Mouse (Mus musculus) liver, postnatal 0 days (tissue): ENCODE measurements around the gene Laptm4a. TPM values are rescaled to one million over a fixed set of nuclear protein-coding genes. Genes with fewer than 3 reads are reported as not detected.

Experiments used
- ATAC-seq: fragments of 200-750 bp; cut with Nextera tagmentation; 2 replicates; pipeline ENCODE4 v1.8.0; 2017; ENCODE audit warnings: mild to moderate bottlenecking, moderate library complexity
- DNase-seq: peaks from one replicate; pipeline ENCODE4 v3.0.0-alpha.2; 2016
- H3K27ac ChIP-seq: fragments of 300-500 bp; sonication (generic); 2 replicates; pipeline ENCODE4 v1.5.1; 2014; ENCODE audit warnings: antibody characterized with exemption, moderate library complexity, mild to moderate bottlenecking, low read depth
- H3K27me3 ChIP-seq: fragments of 300-500 bp; sonication (generic); 2 replicates; pipeline ENCODE4 v1.6.1; 2014; ENCODE audit warnings: low read length, control low read depth, mixed read lengths; ENCODE audit not compliant: insufficient read depth
- H3K36me3 ChIP-seq: fragments of 300-500 bp; sonication (generic); replicated peaks from 2 replicates; pipeline ENCODE4 v1.6.1; 2014; ENCODE audit warnings: mild to moderate bottlenecking, control low read depth, low read length, moderate library complexity, mixed read lengths; ENCODE audit not compliant: insufficient read depth
- H3K4me1 ChIP-seq: fragments of 300-500 bp; sonication (generic); 2 replicates; pipeline ENCODE4 v1.6.1; 2014; ENCODE audit warnings: antibody characterized with exemption, mild to moderate bottlenecking, control low read depth; ENCODE audit not compliant: insufficient read depth
- H3K4me2 ChIP-seq: fragments of 300-500 bp; sonication (generic); 2 replicates; pipeline ENCODE4 v1.6.1; 2014; ENCODE audit warnings: low read depth, mild to moderate bottlenecking, low read length, moderate library complexity, mixed read lengths
- H3K4me3 ChIP-seq: fragments of 300-500 bp; sonication (generic); 2 replicates; pipeline ENCODE4 v1.5.1; 2014; ENCODE audit warnings: low read depth, low read length
- H3K9ac ChIP-seq: fragments of 300-500 bp; sonication (generic); replicated peaks from 2 replicates; pipeline ENCODE4 v1.6.1; 2014; ENCODE audit warnings: mild to moderate bottlenecking, moderate library complexity
- H3K9me3 ChIP-seq: fragments of 300-500 bp; sonication (generic); 2 replicates; pipeline ENCODE4 v1.6.1; 2016; ENCODE audit warnings: mild to moderate bottlenecking, control low read depth, low read length, mixed read lengths
- CTCF ChIP-seq: sonication (generic); IDR thresholded peaks from 2 replicates; pipeline ENCODE4 v1.5.1; 2016; ENCODE audit warnings: antibody characterized with exemption, low read depth
- EP300 ChIP-seq: IDR thresholded peaks from 2 replicates; pipeline ENCODE4 v1.6.1; 2016; ENCODE audit warnings: antibody characterized with exemption, low read depth, mild to moderate bottlenecking
- WGBS: fragments of 180-500 bp; shearing (Covaris S2); extraction: QIAGEN DNeasy Blood & Tissue Kit; methylation state at CpG from one replicate; pipeline ENCODE4 v1.1.7; 2014; ENCODE audit not compliant: insufficient replicate concordance; 5-methylcytosine and 5-hydroxymethylcytosine counted together
- polyA plus RNA-seq: library from polyadenylated mRNA; unstranded; fragments of >200 nt; fragmentation: Nextera tagmentation; extraction: Ambion mirVana; gene quantifications from 2 replicates; pipeline ENCODE4 v1.2.1, GENCODE M21; 2015

Laptm4a gene
- polyA plus RNA-seq, 1 experiment from 2014 or later, result 128 TPM

DNA sequence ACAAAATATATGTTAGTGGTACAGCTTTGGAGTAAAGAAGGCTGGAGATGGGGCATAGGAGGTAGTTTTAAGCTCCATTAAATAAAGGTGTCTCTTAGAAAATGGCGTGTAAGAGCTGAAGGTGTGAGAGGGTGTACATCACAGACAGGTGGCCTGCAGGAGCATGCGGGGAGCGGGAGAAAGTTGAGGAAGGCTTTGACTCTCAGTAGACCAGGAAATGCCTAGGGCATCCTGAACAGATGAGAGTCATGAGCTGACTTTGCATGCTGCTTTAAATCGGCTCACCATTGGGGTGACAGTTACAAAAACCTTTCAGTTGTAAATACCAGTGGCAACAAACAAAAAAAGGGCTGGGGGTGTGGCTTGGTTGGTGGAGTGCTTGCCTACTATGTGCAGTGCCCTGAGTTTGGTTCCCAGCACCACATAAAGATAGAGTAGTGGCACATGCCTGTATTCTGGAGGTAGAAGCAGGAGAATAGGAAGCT, 19.7 kb downstream of the Laptm4a start:
- Histone ChIP-seq H3K4me3 (no peak overlapping the region), H3K9ac (no peak overlapping the region), H3K4me1 (no peaks in the 10 kb centered on the region; the same call in 1 of the 2 replicates), H3K9me3 (no peaks in the 10 kb centered on the region), H3K4me2 (no peak overlapping the region), H3K27ac (0 out of 2 replicates have a peak overlapping the region, but pooled peaks have one; percentile 39), H3K36me3 (peaks cover 33% of the 10 kb centered on the region), H3K27me3 (no peaks in the 10 kb centered on the region)
- WGBS, result 64% methylated on average over 4 of the region's 4 CpGs
- no peak for DNase-seq
- TF ChIP-seq EP300 (no peak), CTCF (no peak)
- ATAC-seq, result no peak

DNA sequence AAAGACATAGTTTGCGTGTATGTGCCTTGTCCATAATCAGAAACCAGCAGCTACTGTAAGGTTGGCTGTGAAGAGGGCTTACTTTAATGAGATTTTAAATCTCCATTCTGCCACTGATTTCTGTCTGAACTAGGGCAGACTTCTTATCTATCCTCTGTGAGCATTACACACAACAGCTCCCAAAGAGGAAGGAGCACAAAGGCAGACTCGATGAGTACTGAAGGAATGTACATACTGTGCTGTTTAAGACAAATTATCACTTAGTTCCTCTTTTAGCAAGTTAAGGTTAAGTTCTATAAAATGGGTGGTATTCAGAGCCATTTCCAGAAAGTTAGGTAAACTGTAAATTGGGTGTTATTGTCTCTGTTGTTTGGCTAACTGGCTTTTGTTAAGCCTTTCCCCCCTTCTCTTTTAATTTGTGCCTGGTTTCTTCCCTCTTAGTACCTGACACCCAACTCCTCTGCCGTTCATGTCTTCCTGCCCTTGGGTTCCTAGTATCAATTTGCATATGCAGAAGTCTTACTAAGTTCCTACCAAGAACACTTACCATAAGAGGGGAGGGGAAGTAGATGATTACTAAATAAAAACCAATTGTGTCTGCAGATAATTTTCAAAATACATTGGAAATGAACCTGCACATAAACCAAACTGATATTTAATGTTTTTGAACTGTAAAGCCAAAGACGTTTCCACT, 20.4 kb downstream of the Laptm4a start:
- ATAC-seq, result no peak
- no peak for TF ChIP-seq EP300
- TF ChIP-seq CTCF, result no peak
- 28% methylated on average over 4 of the region's 4 CpGs for WGBS

DNA sequence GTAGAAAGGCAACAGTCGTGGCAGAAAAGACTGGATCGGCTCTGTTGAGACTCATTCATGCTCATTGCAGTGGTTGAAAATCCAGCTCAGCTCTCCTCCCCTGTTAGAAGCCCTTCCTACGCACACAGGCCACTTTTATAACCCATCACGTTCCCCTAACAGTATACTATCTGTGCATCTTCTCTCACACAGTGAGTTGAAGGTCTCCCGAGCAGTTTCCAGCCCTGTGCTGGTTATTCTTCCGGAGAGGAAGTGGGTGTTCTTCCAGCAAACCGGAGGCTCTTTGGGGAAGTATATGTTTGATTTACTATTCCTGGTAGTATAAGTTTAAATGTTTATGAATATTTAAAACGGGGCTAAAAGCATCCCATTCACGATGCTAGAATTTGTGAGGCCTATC, 25.7 kb downstream of the Laptm4a start:
- TF ChIP-seq EP300 (no peak), CTCF (no peak)
- Histone ChIP-seq H3K27ac (no peak overlapping the region), H3K9me3 (no peaks in the 10 kb centered on the region), H3K9ac (no peak overlapping the region), H3K36me3 (no peaks in the 10 kb centered on the region), H3K27me3 (peaks cover 18% of the 10 kb centered on the region), H3K4me1 (peaks cover 8% of the 10 kb centered on the region), H3K4me2 (peak overlapping the region; percentile 71), H3K4me3 (0 out of 2 replicates have a peak overlapping the region, but pooled peaks have one; percentile 25)
- no peak for DNase-seq
- WGBS, result 29% methylated on average over 9 of the region's 9 CpGs
- ATAC-seq, result no peak

More for the DNA sequence above, 20.4 kb downstream of the Laptm4a start:
- no peaks in the 10 kb centered on the region; the same call in 1 of the 2 replicates for H3K4me1 ChIP-seq
- H3K4me2 ChIP-seq, result no peak overlapping the region; the same call in 1 of the 2 replicates
- peak overlapping the region; percentile 39; the same call in 1 of the 2 replicates for H3K27ac ChIP-seq
- H3K4me3 ChIP-seq, result no peak overlapping the region
- H3K9me3 ChIP-seq, result no peaks in the 10 kb centered on the region
- H3K9ac ChIP-seq, result no peak overlapping the region
- no peak for DNase-seq
- peaks cover 26% of the 10 kb centered on the region for H3K36me3 ChIP-seq
- H3K27me3 ChIP-seq, result no peaks in the 10 kb centered on the region

GRCm38 (mm10) chr12:8947714-8948464, 26.4 kb downstream of the Laptm4a start, which contains the start of gene Matn3:
TSS of gene Matn3 (plus strand) at chr12:8947929.
- peaks cover 8% of the 10 kb centered on the region for H3K4me1 ChIP-seq
- H3K4me2 ChIP-seq, result peak within 1 kb of the TSS; percentile 71
- no peak for TF ChIP-seq EP300
- no peak for TF ChIP-seq CTCF
- no peak within 1 kb of the TSS for H3K27ac ChIP-seq
- no peaks in the 10 kb centered on the region for H3K36me3 ChIP-seq
- DNase-seq (peak; percentile 80), ATAC-seq (0 out of 2 replicates have a peak, but pooled peaks have one; percentile 40)
- H3K4me3 ChIP-seq, result peak within 1 kb of the TSS; percentile 25
- H3K9me3 ChIP-seq, result no peaks in the 10 kb centered on the region
- H3K27me3 ChIP-seq, result peaks cover 18% of the 10 kb centered on the region
- WGBS, result 2% methylated on average over 42 of the region's 42 CpGs
- H3K9ac ChIP-seq, result peak within 1 kb of the TSS; percentile 36; the same call in 1 of the 2 replicates

DNA sequence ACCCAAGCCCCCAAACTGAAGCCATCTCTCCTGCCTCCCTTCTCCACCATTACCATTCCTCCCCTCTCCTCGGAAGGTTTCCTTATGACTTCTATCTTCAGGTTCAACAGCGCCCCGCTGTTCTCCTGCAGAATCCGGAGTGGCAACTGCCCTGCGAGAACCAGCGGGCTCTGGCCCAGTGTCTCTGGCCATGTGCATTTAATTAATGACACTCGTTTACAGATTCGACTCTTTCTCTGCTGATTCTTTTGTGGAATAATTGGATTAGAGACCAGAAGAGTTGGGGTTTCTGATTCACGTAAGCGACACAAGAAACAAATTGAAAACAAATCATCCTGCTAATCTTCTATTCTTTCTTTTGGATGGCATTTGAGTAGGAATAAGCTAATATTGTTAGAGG, 31.7 kb downstream of the Laptm4a start:
- 85% methylated on average over 10 of the region's 10 CpGs for WGBS
- ATAC-seq (no peak), DNase-seq (no peak)
- no peak overlapping the region for H3K4me2 ChIP-seq
- H3K27ac ChIP-seq, result no peak overlapping the region
- no peak for TF ChIP-seq EP300
- no peak for TF ChIP-seq CTCF
- H3K36me3 ChIP-seq, result no peaks in the 10 kb centered on the region
- peaks cover 15% of the 10 kb centered on the region for H3K27me3 ChIP-seq
- no peak overlapping the region for H3K4me3 ChIP-seq
- H3K4me1 ChIP-seq, result peaks cover under 1% of the 10 kb centered on the region; the same call in 1 of the 2 replicates
- no peak overlapping the region for H3K9ac ChIP-seq
- H3K9me3 ChIP-seq, result no peaks in the 10 kb centered on the region

DNA sequence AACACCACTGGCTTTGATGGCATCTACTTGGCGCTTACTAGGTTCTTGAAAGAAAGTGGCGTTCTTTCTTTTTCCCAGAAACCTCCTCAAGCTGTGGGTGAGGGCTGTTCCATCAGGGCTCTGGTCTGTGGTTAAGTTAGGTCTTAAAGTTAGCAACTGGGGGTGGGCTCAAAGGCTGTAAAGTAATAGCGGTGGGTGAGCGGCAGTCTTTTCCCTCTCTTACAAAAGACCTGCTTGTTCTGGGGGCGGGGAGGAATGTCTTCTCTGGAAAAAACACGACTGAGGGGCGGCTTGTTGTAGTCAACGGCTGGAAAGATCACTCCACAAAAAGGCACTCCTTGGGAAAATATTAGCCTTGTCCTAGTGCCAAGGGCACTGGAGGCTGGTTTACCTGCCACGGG, 32.7 kb downstream of the Laptm4a start:
- no peaks in the 10 kb centered on the region for H3K4me1 ChIP-seq
- ATAC-seq, result no peak
- H3K9me3 ChIP-seq, result no peaks in the 10 kb centered on the region
- no peaks in the 10 kb centered on the region for H3K36me3 ChIP-seq
- no peak overlapping the region for H3K4me2 ChIP-seq
- no peak overlapping the region for H3K4me3 ChIP-seq
- no peak for TF ChIP-seq EP300
- no peak for TF ChIP-seq CTCF
- peaks cover 5% of the 10 kb centered on the region; the same call in 1 of the 2 replicates for H3K27me3 ChIP-seq
- no peak overlapping the region for H3K9ac ChIP-seq
- WGBS, result 71% methylated on average over 9 of the region's 9 CpGs
- H3K27ac ChIP-seq, result no peak overlapping the region
- no peak for DNase-seq
